Mouse (Mus musculus): ENCODE measurements around the gene Rassf3.

GRCm38 (mm10) chr10:121412824-121413223, 63.3 kb downstream of the Rassf3 start:
- no peak for TF ChIP-seq POLR2A (IDR thresholded peaks at IDR 0.05; ENCODE audit: extremely low read depth, insufficient read depth, low read length)
- no peak for TF ChIP-seq CTCF (IDR thresholded peaks at IDR 0.05; ENCODE audit: low read depth, low read length)
